Mouse (Mus musculus) bone marrow, adult 2 months (tissue): Measurements from ENCODE around the gene Hoxa4. TPM values are rescaled to one million over a fixed set of nuclear protein-coding genes. Genes with fewer than 3 reads are reported as not detected.
A peak's percentile ranks its signal among the peaks of the same experiment; 100 is the strongest.

Source experiments
- H3K27ac ChIP-seq: fragments of 200-500 bp; 2 replicates; pipeline ENCODE4 v1.5.1; 2012; ENCODE audit warnings: low read depth, mild to moderate bottlenecking, control low read depth, inconsistent platforms, low read length; ENCODE audit not compliant: control insufficient read depth, poor library complexity, insufficient read depth
- H3K4me1 ChIP-seq: fragments of 200-500 bp; 2 replicates; pipeline ENCODE4 v1.6.1; 2011; ENCODE audit warnings: low read length; ENCODE audit not compliant: control insufficient read depth, insufficient read depth
- H3K4me3 ChIP-seq: fragments of 200-500 bp; replicated peaks from 2 replicates; pipeline ENCODE3; 2011; ENCODE audit warnings: mild to moderate bottlenecking, low read depth, low read length, control low read depth; ENCODE audit not compliant: control insufficient read depth
- CTCF ChIP-seq: fragments of 200-500 bp; IDR thresholded peaks from 2 replicates; pipeline ENCODE4 v1.5.1; 2011; ENCODE audit warnings: low read length, control low read depth; ENCODE audit not compliant: control insufficient read depth, insufficient read depth
- POLR2A ChIP-seq: fragments of 200-500 bp; IDR thresholded peaks from 2 replicates; pipeline ENCODE4 v1.6.1; 2011; ENCODE audit warnings: low read depth, mild to moderate bottlenecking, control low read depth, low read length, borderline replicate concordance; ENCODE audit not compliant: control insufficient read depth
- WGBS: fragments of 180-500 bp; shearing (Covaris S2); methylation state at CpG from one replicate; pipeline ENCODE4 v1.1.7; 2018; 5-methylcytosine and 5-hydroxymethylcytosine counted together
- polyA plus RNA-seq: library from polyadenylated mRNA; stranded (reverse); fragments of >200 nt; gene quantifications from 2 replicates; pipeline ENCODE4 v1.2.4, GENCODE M21; 2011; ENCODE audit warnings: low replicate concordance; ENCODE audit not compliant: missing spikeins, insufficient read depth, insufficient read length

Gene Hoxa4
- polyA plus RNA-seq, 1 experiment = not detected

DNA sequence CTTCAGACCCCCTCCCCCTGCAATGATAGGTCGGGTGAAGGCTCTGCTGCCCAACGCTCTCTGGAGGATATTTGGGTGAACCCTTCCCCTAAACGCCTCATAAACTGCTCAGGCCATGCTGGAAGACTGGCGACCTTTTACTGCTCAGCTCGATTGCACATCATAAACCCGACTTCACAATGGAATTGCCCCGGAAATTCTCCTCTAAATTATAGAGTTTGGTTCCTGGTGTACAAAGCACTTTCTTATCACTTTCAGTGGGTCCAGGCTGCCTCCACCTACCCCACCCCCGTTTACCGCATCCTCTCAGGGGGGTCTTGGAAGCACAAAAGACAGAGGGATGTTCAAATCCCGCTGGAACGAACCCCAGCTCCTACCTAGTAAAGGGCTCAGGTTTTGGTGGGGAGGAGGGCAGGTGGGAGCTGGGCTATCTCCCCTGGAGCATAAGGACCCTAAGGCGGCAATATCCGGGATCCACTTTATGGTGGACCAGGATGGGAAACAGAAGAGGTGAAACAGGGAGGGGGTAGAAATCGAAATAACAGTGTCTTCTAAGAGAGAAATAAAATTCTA, 27.2 kb upstream of the Hoxa4 start:
- H3K27ac ChIP-seq = no peak overlapping the region
- H3K4me3 ChIP-seq = no peak overlapping the region
- TF ChIP-seq CTCF = no peak
- no peak for TF ChIP-seq POLR2A
- 25% methylated on average over 14 of the region's 14 CpGs for WGBS
- no peaks in the 10 kb centered on the region for H3K4me1 ChIP-seq

GRCm38 (mm10) chr6:52217895-52218642, 26.5 kb upstream of the Hoxa4 start:
- Histone ChIP-seq H3K4me3 (no peak overlapping the region), H3K27ac (no peak overlapping the region), H3K4me1 (no peaks in the 10 kb centered on the region)
- TF ChIP-seq POLR2A = no peak
- TF ChIP-seq CTCF = no peak
- WGBS = 10% methylated on average over 23 of the region's 23 CpGs

DNA sequence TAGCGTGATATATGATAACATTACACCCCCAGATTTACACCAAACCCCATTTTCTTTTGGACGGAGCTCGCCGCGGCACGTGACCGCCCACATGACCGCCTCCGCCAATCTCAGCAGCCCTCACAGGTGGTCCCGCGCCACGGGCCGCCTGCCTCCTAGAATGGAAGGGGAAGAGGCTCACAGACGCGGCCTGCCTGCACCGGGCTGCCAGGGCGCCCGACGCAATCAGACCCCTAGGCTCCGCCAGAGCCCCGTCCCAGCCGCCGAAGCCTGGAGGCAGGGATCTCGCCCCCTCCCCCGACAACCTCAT, 25.9 kb upstream of the Hoxa4 start:
- under 1% methylated on average over 25 of the region's 25 CpGs for WGBS
- TF ChIP-seq POLR2A (peak; percentile 49; the same call in 1 of the 2 replicates), CTCF (no peak)
- no peaks in the 10 kb centered on the region for H3K4me1 ChIP-seq
- no peak overlapping the region for H3K27ac ChIP-seq
- no peak overlapping the region for H3K4me3 ChIP-seq

DNA sequence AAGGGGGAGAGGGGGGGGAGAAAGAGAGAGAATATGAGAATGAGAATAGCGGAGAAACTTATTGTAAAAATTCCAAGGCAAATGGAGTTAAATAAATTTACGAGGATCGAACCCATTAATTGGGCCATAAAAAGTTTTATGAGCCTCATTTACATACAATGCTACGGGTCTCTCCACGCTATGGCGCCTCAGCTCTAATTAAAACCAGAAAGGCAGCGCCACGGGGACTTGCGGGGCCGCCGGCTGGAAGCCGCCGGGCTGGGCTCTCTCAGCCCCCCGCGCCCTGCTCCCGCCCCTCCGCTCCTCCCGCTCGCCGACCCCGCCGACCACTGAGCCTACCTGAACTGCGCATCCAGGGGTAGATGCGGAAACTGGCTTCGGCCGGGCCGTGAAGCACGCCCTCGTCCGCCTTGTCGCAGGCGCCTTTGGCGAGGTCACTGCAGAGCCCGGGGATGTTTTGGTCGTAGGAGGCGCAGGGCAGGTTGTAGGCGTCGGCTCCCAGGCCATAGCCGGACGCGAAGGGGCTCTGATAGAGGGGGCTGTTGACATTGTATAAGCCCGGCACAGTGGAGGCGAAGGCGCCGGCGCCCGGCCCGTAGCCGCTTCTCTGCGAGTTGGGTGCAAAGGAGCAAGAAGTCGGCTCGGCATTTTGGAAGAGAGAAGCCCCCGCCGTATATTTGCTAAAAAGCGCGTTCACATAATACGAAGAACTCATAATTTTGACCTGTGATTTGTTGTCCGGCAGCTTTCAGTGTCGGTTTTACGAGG, 25.3 kb upstream of the Hoxa4 start:
- TF ChIP-seq POLR2A (no peak), CTCF (no peak)
- WGBS = under 1% methylated on average over 60 of the region's 60 CpGs
- Histone ChIP-seq H3K4me1 (no peaks in the 10 kb centered on the region), H3K4me3 (no peak overlapping the region), H3K27ac (peak overlapping the region; percentile 17; the same call in 1 of the 2 replicates)

DNA sequence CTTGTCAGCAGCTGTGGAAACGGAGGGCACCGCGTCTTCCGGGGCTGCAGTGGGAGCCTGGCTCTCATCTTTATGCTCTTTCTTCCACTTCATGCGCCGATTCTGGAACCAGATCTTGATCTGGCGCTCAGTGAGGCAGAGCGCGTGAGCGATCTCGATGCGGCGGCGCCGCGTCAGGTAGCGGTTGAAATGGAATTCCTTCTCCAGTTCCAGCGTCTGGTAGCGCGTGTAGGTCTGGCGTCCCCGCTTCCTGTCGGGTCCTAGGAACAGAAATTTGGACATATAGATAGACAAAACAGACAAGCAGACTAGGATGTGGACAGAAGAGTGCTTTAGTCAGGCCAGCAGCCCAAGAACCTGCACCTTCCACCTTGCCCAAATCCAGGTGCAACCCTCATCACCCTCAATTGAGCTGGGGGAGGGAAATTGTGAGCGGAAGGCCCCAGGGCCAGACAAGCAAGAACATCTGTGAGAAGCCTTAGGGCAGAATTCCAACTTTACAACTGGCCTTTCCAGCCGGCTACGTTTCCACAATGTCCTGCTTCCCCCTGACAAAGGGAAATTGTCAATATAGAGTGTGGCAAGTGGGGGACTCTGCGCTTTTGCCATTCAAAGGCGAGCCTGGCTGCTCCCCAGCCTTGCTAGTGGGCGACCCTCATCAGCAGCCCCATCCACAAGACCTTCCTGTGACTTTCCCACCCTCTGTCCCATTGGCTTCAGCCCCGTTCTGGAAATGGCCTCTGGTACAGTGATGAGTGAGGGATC, 24.4 kb upstream of the Hoxa4 start:
- no peak overlapping the region for H3K27ac ChIP-seq
- WGBS = 7% methylated on average over 30 of the region's 30 CpGs
- no peak for TF ChIP-seq POLR2A
- no peak for TF ChIP-seq CTCF
- H3K4me3 ChIP-seq = no peak overlapping the region
- no peaks in the 10 kb centered on the region for H3K4me1 ChIP-seq

GRCm38 (mm10) chr6:52215070-52215469, 23.5 kb upstream of the Hoxa4 start:
- 76% methylated on average over 3 of the region's 3 CpGs for WGBS
- Histone ChIP-seq H3K4me1 (no peaks in the 10 kb centered on the region), H3K27ac (no peak overlapping the region), H3K4me3 (no peak overlapping the region)
- TF ChIP-seq CTCF = no peak
- TF ChIP-seq POLR2A = no peak

DNA sequence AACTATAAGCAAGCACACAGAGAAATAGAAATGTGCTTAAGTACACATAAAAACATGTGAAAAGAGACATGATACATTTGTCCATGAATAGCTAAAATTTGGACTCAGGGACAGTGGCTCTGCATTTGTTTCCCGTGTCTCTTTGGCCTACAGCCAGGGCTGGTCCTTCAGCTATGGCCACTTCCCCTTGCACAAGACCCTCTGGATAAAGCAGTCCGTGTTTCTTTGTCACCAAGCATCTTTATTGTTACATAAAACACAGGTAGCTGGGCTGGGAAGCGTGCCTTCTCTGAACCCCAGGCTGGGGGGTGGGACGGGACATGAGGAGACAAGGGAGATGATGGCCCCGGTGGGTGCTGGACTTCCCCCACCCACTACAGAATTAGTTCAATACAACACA, 22.7 kb upstream of the Hoxa4 start:
- H3K4me1 ChIP-seq = no peaks in the 10 kb centered on the region; the same call in 1 of the 2 replicates
- TF ChIP-seq POLR2A = no peak
- no peak for TF ChIP-seq CTCF

DNA sequence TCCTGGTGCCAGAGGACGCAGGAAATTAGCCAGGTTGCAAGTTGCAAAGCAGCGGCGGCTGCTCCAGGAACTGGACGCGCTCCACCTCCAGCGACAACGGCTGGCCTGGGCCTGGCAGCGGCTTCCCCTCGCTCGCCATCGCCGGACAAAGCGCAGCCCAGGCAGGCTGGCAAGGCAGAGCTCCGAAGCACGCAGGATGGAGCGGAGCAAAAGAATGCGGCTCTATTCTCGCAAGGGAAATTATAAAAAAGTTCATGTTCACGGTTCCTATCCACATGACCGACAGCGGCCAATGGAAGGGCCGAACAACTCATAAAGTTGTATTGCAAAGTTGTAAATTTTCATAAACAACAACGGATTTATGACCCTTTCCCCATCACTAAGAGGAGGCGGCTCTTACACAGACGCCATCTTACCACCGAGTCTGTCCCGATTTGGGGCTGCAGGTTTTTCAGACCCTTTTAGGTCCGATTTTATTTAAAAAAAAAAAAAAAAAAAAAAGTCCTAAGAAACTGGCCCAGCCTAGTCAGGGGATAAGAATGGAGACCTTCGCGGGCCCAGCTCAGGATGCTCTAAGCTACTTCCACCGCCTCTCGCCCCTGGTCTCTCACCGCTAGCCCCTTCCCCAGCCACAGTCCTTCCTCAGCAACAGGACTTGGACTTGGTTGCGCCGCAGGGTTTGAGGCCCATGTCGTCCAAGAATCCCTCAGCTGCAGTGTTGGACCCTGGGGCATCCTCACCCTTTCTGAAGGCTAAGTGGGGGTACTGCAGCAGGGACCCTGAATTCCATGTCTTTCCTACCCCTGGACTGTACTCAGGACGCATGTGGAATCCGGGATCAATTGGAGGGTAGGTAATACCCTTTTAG, 21.8 kb upstream of the Hoxa4 start, which contains the start of the genes Hoxa3 and Gm28308:
Gene Hoxa3 (minus strand): TSS at position 218 of the 868 bp plus-strand sequence.
Gene Gm28308 (minus strand): TSS at position 221 of the 868 bp plus-strand sequence.
- peak within 1 kb of the TSS; percentile 50 for H3K27ac ChIP-seq
- H3K4me3 ChIP-seq = peak within 1 kb of the TSS; percentile 71
- no peaks in the 10 kb centered on the region; the same call in 1 of the 2 replicates for H3K4me1 ChIP-seq
- no peak for TF ChIP-seq CTCF
- no peak; the same call in 1 of the 2 replicates for TF ChIP-seq POLR2A
- WGBS = 2% methylated on average over 38 of the region's 38 CpGs

More for the DNA sequence above, 22.7 kb upstream of the Hoxa4 start:
- WGBS = 37% methylated on average over 5 of the region's 5 CpGs
- Histone ChIP-seq H3K27ac (no peak overlapping the region), H3K4me3 (no peak overlapping the region)
